Mouse (Mus musculus) WW6 (cell line): ENCODE results near the gene Tbc1d22a.

Source experiments
- DNase-seq: peaks from one replicate; pipeline ENCODE4 v3.0.0-alpha.2; 2013; ENCODE audit warnings: low read depth, low spot score

Gene Tbc1d22a

DNA sequence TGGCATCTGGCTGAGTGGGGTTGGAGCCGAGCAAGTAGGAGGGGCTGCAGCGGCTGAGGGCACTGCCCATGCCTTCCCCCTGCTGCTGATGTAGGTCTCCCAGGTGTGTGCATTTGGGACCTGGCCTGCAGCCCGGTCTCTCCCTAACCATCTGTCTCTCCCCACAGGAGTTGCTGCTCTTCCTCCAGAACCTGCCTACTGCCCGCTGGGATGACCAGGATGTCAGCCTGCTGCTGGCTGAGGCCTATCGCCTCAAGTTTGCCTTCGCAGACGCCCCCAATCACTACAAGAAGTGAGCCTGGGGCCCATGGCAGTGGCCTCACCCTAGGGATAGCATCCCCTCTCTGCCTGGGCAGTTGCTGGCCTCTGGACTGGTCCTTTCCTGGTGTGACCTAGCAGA lies 282.4 kb downstream of the Tbc1d22a start:
- no peak for DNase-seq

DNA sequence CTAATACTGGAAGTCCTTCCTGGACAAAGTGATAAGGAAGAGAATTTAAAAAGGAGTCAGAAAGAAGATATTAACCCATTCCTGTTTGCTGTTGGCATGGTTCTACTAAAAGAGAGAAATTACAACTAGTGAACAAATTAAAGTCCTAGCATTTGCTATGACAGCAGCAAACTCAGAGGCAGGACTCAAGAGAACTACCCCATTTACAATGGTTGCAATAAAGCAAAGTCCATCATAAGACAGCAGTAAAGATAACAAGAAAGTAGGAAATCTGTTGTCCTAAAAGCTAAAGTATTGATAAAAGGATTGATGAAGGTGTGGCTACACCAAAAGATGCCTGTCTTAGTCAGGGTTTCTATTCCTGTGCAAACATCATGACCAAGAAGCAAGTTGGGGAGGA lies 286.3 kb downstream of the Tbc1d22a start:
- no peak for DNase-seq

DNA sequence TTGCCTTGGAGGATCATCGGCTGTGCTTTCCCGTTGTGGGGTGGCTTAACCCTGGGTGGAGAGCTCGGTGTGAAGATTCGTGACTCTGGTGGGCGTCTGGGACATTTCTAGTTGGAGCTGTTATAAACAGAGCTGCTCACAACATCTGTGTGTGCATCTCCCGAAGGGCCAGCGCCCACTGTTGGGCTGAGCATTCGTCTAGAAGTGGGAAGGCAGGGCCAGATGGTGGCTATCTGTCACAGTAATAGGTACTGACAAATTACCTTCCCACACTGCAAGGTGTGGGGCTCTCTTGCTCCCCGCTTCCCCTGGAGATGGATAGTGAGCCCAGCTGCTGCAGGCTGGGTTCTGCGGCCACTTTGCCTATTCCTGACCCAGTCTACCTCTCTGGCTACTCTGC lies 289.2 kb downstream of the Tbc1d22a start:
- no peak for DNase-seq

DNA sequence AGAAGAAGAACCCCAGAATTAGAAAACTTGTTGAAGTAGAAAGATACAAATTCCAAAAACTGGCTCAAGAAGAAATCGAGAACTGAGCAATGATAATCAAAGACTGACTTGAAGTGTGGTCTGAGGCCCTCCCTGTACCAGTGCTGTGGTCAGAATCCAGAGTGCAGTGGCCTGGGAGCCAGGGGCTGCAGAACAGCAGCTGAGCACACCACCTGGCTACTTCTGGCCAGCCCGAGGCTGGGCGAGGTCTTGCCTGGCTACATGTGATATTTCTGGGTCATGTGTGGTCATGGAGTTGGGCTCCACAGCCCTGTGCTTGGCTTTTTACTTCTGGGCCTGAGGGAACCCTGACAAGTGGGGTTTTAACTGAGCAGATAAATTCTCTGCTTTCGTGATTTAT lies 292.4 kb downstream of the Tbc1d22a start:
- DNase-seq: no peak

DNA sequence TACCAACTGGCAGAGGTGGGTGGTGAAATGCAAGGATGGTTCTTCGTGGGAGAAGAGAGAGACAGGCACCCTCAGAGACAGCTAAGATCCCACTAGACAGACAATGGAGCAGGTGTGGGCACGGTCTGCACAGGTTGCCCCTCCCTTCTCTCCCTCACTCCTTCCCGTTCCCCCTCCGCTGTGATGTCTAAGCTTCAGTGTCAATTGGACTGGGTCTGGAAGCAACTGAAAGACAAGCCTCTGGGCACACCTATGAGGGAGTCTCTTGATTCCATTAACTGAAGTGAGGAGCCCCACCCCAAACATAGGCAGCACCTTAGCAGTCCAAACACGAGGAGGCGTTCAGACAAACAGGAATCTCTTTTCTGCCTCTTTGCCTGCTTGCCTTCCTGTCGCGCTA lies 293.3 kb downstream of the Tbc1d22a start:
- no peak for DNase-seq

DNA sequence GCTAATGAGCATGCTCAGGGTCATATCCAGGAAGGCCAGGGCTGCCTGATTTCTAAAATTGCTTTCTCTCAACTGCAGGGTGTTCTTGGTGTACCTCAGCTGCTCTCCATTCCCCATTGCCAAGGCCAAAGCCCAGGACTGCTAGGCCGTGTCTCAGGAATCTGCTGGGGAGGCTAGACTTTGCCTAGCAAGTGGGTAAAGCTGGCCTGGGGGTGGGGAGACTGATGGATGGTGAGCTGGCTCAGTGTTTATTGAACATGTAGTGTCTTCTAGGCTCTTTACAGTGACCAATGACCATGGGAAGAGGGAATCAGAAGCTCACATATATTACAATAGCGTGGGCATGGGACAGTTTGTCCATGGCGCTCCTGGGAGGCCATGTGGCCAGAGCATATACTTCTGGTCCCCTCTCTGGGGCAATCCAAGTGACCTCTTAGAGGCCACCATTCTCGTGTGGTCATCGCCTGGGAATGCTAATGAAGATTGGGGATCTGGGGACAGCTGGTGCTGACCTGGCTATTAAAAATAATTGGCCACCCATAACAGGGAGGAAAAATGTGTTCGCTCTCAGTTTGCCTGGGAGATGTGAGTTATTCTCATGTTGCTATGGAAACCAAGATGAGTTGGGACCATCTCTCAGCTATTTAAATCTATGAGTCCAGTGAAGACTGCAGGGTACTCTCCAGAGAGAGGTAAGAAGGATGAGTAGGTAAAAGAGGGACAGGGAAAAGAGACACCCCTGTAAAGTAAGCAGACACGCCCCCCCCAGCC lies 294.3 kb downstream of the Tbc1d22a start:
- DNase-seq: no peak

DNA sequence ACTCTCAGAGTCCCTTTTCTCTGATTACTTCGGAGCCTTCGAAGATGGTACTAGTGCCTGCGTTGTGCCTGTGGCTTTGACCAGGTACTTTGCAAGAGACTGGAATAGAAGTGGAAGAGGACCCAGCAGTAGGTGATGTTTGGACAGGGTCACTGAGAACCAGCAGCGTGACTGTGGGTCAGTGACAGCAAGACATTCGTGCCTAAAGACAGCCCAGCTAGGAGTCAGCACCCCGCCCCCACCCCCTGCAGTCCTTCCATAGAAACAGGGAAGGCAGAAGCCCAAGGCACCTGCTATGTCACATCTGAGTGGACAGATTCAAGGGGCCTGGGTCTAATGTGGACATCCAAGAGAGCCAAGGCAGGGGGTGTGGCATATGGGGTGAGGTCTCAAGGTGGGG lies 295.3 kb downstream of the Tbc1d22a start:
- DNase-seq: no peak

DNA sequence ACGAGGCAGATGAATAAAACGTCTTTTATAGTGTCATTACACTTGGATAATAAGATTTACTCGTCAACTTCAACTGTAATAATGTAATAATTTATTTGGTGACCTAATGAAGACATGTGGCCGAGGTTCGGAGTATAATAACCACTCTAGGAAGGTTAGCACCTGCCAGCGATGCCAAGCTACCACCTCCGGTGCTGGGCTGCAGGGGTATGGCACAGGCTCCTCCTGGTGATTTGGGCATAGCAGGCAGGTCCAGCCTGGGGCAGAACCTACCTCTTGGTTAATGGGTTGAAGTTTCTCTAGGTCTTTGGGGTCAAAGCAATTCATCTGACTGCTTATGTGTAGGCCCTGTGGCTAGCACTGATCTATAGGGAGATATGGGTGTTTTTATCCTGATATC lies 296.9 kb downstream of the Tbc1d22a start:
- no peak for DNase-seq

DNA sequence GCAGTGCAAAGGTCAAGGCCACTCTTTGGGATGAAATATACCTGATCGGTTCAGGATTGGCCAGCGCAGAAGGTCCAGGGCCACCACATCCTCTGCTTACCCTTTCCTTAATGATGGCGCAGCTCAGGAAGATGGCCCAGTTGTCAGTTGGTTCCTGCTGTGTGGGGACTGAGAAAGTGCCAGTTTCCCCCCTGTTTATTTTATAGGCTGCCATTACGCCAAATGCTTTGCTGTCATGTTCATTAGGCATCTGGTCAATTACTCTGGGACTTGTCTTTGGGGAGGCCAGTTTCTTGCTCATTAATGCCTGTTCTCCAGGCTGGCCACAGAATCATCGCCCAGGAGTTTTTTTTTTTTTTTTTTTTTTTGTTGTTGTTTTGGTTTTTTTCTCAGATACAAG lies 299.1 kb downstream of the Tbc1d22a start:
- no peak for DNase-seq

DNA sequence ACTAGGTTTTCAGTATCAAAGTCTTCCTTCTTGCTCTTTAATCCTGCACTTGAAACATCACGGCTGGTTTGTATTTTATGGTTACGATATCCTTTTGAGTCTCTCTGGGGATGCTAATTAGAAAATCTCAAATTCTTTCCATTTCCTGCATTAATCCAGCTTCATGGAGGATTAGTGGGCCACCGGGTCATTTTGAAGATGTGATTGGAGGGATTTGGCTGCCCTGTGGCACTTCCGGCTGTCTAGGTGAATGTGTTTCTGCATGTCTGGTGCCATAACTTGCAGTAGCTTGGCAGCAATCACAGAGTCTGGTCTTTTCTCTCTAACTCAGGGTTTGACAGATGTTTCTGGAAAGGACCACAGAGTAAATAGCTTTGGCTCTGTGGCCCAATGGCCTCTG lies 305.9 kb downstream of the Tbc1d22a start:
- DNase-seq: no peak

DNA sequence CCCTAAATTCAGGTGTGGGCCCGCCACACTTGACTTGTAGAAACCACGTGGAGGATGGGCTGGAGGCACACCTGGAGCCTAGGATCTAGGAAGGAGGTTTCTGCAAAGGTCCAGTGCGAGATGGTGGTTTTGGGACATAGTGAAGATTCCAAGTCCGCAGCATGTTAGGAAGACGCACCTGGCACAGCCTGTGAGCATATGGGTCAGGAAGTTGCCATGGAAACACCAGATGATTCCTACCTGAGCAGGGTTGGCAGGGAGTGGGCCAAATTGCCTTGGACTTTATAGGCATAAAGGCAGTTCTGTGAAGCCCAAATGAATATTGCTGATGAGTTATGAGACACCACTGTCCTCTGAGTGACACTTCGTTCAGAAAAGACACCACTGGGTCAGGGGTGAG lies 321.1 kb downstream of the Tbc1d22a start:
- no peak for DNase-seq

DNA sequence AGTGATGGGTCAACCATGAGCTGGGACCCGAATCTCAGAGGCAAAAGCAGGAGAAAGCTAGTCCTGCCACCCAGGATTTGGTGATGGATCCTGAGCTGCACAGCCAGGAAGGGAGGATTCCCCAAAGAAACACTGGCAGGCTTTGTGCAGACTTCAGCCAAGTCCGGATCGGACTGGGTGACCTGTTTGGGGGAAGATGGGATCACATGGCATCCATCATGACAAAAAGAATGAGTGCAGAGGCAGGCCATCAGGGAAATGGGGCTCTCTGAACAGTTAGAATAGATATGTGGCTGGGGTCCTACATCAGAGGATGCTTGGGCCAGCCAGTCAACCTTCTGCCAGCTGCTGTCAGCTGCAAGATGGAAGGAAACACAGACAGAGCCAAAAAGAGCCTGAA lies 328.1 kb downstream of the Tbc1d22a start:
- DNase-seq: no peak

DNA sequence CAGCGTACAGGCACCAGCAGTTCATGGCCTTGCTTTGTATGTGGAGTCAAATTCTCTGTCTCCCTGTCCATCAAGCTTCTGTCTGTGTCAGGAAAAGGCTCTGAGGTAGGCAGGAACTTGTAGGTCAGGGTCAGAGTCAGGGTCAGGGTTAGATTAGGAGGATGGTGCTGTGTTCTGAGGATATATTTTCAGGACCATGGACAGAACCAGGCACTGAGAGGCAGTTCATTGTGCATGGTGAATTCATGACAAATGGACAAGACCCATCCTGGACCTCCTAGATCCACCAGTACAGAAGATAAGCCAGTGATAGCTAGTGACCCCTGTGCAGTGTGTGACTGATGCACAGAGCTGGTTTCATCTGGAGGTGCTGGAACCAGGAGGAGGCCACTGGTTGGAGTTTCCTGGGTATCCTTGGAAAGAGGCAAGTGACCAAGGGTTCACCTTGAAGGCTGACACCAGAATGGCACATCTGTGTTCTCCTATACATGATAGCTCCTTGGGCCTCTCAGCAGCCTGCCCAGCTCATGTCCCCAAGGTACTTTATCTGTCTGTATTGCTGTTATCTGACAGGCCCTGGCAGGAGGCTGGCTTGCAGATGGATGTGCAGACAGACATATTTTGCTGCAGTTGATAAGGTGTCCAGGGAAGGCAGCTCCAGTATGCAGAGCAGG lies 330.0 kb downstream of the Tbc1d22a start:
- DNase-seq: peak; percentile 4
